Mouse (Mus musculus): Measurements from ENCODE around the gene Golt1a.

Golt1a gene

DNA sequence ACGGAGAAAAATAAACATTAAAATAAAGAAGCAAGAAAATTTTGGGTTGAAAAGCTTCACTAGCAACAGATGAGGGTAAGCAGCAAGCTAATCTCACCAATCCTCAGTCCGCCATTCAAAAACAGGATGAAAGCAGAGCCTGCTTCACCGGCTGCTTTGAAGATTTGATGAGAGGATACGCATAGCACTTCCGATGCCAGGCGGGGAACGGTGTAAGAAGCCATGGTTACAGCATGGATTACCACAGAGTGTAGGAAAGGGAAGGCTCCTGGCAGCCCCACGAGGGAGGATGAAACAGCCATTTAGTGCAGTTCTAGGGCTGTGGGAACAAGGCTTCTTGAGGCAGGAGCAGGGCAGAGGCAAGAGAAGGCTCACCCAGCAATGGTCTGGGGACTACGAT, 42.2 kb downstream of the Golt1a start:
- no peak for DNase-seq

- peak; percentile 88 to 90 for DNase-seq
These were observed 43.8 kb downstream of the Golt1a start for GRCm38 (mm10) chr1:133353371-133353809.

- no peak for DNase-seq
These were observed 45.9 kb downstream of the Golt1a start for GRCm38 (mm10) chr1:133355469-133355868.

DNA sequence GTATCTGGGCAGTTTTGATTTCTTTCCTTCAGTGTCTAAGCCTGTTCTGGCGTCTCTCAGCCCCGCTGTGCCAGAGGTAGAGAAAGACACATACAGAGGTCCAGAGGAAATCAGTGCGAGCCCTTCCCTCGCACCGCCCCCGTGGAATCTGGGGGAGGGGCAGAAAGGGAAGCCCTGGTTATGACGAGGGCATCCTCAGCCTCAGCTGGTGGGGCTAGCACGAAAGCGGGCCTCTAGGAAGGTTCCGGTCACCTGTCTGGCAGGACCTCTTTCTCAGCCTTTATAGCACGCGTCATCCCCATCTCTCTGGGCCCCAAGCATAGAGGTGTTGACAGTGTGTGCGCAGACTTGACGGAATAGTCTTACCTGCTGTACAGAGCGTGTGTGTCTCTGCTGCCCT, 46.3 kb downstream of the Golt1a start:
- DNase-seq, result no peak

- DNase-seq, result peak; percentile 62 to 70
These were observed 46.7 kb downstream of the Golt1a start for GRCm38 (mm10) chr1:133356330-133356729.

- DNase-seq, result no peak
These were observed 51.4 kb downstream of the Golt1a start for GRCm38 (mm10) chr1:133361006-133361405.

DNA sequence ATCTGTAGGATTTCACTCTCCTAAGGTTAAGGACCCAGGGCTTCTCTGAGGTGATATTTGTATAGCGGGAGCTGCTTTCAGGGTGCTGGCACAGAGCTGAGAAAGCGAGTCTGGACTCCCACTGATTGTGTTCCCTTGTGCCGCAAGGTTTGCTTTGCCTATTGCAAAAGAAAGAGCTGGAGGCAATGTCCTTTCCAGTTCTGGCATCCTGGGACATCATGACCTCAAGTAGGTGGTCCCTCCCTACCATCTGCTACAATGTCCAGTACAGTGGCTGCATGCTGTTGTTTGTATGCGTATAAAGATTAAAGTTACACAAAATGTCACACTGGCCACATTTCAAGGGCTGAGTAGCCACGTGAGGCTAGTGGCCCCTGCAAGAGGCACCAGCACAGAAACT, 52.5 kb downstream of the Golt1a start:
- no peak for DNase-seq

DNA sequence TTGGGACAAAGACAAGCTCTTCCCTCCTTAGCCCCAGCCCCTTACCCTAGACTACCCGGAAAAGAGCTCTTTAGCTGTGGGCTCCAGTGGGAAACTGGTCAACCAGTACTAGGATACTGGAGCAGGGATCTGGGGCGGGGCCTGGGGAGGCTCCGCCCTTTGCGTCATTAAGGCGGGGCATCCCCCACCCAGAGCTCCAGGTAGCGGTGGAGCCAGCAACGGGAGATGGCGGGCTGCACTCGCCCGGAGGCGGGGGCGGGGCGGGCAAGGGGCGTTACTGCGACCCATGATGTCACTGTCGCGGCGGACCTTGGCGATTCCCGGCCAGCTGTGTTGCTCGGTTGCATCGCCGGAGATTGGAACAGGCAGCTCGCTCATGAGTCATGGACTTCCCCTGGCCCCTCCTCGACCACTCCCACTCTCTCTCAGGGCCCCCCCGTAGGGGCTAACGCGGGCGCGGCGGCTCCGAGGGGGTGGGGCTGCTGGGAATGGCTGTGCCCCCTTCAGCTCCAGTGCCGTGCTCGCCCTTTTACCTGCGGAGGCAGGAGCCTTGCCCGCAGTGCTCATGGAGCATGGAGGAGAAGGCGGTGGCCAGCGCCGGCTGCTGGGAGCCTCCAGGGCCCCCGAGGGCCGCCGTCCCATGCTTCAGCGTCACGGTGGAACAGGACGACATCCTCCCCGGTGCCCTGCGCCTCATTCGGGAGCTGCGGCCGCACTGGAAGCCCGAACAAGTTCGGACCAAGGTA, 53.8 kb downstream of the Golt1a start, which contains the start of gene Etnk2:
Gene Etnk2 (plus strand): TSS at position 297 of the 746 bp plus-strand sequence.
- DNase-seq, result peak; percentile 76 to 81

DNA sequence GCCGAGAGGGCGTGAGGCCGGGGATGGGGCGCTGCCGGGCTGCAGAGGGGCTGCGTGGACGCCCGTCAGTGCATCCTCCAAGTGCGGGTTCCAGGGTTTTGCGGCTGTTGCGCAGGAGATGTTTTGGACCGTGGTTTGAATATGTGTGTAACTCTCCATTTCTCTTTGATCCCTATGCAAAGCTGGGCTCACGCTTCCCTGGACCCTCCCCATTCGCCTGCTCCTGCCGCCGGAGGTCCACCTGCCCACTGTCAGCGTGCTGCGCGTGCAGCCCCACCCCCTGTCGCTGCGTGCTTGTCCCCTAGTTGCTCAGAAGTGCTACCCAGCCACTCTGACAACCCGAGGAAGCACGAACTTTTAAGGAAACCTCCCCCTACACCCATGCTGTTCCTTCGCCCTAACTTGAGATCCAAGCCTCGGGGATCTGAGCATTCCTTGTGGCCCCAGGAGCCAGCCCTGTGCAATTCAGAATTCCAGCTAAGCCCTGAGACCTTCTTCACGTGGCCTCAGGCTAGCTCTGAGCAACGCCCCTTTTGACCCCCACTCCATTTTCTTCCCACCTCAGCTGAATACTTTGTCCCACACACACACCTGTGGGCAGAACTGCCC, 54.5 kb downstream of the Golt1a start:
- DNase-seq, result no peak

- no peak for DNase-seq
These were observed 55.3 kb downstream of the Golt1a start for GRCm38 (mm10) chr1:133364890-133365289.

GRCm38 (mm10) chr1:133366951-133367605, 57.5 kb downstream of the Golt1a start:
- no peak for DNase-seq

DNA sequence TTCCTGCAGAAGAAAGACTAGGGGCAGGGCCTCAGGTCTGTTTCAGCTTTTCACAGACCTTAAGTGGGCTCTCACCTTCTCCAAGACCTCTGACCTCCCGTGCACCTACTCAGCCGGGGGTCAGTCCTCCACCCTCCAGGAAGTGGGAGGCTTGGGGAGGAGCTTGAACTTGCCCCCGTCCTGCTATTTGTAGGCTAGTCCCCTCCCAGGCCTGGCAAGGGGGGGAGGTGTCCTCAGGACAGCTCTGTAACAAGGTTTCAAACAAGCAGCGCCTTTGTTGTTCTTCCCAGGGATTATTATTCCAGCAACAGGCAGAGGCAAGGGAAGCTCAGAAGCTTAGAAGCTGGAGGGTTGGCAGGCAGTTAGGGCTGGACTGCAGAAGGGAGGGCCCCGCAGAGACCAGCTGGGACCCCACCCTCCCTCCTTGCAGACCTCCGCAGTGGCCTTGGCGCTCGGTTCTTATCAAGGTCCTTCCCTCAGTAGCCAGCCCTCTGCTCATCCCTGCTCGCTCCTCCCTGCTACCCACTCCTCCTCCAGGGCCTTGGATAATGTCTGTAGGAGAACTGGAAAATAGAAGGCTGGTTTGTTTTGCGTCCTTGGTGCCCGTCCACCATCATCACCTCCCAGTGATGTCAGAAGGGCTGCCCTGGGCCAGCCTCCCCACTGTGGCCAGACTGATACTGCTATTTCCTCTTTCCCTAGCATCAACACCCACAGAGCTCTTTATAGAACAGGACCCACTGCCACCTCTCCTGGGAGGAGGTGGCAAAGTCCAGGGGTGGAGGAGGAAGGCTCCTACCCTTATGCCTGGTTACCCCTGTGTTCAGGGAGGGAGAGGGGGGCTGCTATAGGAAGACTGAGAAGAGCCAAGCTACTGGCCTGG, 58.2 kb downstream of the Golt1a start:
- DNase-seq, result no peak

- DNase-seq, result no peak
These were observed 59.0 kb downstream of the Golt1a start for GRCm38 (mm10) chr1:133368644-133369043.

GRCm38 (mm10) chr1:133370352-133370751, 60.8 kb downstream of the Golt1a start:
- no peak for DNase-seq

DNA sequence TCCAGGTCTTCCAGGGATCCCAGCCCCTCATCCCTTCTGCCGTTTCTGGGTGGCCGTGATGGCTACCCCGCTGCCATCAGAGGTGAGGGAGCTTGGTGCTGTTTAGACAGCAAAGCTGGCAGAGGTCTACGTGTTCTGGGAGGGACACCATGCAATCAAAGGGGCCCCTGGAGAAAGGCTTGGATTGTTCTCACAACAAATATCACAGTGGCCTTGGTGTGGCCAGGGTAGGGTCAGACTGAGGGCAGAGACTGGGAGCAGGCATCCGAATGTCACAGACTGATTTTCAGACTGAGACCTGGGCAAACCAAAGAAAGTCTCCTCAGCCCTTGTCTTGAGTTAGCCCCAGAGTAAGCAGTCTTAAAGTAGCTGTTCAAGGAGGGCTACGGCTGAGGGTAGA, 61.8 kb downstream of the Golt1a start:
- DNase-seq, result no peak

GRCm38 (mm10) chr1:133372113-133372512, 62.5 kb downstream of the Golt1a start:
- DNase-seq, result no peak
